Mouse (Mus musculus) ES-Bruce4 (cell line): Measurements from ENCODE around the gene Map2k3. TPM values are rescaled to one million over a fixed set of nuclear protein-coding genes. Genes with fewer than 3 reads are reported as not detected.

Experiments used
- H3K27ac ChIP-seq: 2 replicates; pipeline ENCODE4 v1.5.1; 2012; ENCODE audit warnings: low read length, inconsistent platforms; ENCODE audit not compliant: insufficient read depth
- H3K27me3 ChIP-seq: 2 replicates; pipeline ENCODE4 v1.6.1; 2012; ENCODE audit warnings: mild to moderate bottlenecking, low read length, inconsistent platforms; ENCODE audit not compliant: control insufficient read depth, poor library complexity, insufficient read depth, severe bottlenecking
- H3K36me3 ChIP-seq: 2 replicates; pipeline ENCODE4 v1.6.1; 2012; ENCODE audit warnings: inconsistent platforms, mild to moderate bottlenecking, low read length, moderate library complexity; ENCODE audit not compliant: control insufficient read depth, poor library complexity, insufficient read depth, severe bottlenecking
- H3K4me1 ChIP-seq: one replicate; pipeline ENCODE4 v1.8.1; 2011; ENCODE audit warnings: low read length; ENCODE audit not compliant: control insufficient read depth, insufficient read depth
- H3K4me3 ChIP-seq: 2 replicates; pipeline ENCODE4 v1.5.1; 2011; ENCODE audit warnings: low read depth, mild to moderate bottlenecking, low read length
- H3K9ac ChIP-seq: 2 replicates; pipeline ENCODE4 v1.6.1; 2012; ENCODE audit warnings: low read depth, mild to moderate bottlenecking, inconsistent platforms; ENCODE audit not compliant: poor library complexity, severe bottlenecking
- H3K9me3 ChIP-seq: replicated peaks from 2 replicates; pipeline ENCODE4 v1.6.1; 2012; ENCODE audit warnings: mild to moderate bottlenecking, low read length, inconsistent platforms; ENCODE audit not compliant: control insufficient read depth, poor library complexity, insufficient read depth, severe bottlenecking
- CTCF ChIP-seq: IDR thresholded peaks from one replicate; pipeline ENCODE4 v1.8.1; 2011; ENCODE audit warnings: low read depth, low read length
- EP300 ChIP-seq: IDR thresholded peaks from 2 replicates; pipeline ENCODE4 v1.6.1; 2011; ENCODE audit warnings: low read depth, low read length; ENCODE audit not compliant: insufficient read depth
- POLR2A ChIP-seq: IDR thresholded peaks from one replicate; pipeline ENCODE4 v1.8.1; 2011; ENCODE audit warnings: low read length; ENCODE audit not compliant: insufficient read depth
- polyA plus RNA-seq: library from polyadenylated mRNA; stranded (reverse); fragments of >200 nt; gene quantifications from 2 replicates; pipeline ENCODE4 v1.2.4, GENCODE M21; 2011; ENCODE audit warnings: low read depth; ENCODE audit not compliant: missing spikeins, insufficient read depth, insufficient read length

Gene Map2k3
- polyA plus RNA-seq, 1 experiment: 22.5 TPM

GRCm38 (mm10) chr11:60895915-60896314 lies 35.9 kb upstream of the Map2k3 start:
- H3K9ac ChIP-seq: no peak overlapping the region
- TF ChIP-seq CTCF (no peak), EP300 (no peak), POLR2A (no peak)
- no peaks in the 10 kb centered on the region for H3K9me3 ChIP-seq
- no peaks in the 10 kb centered on the region for H3K36me3 ChIP-seq
- H3K27me3 ChIP-seq: no peaks in the 10 kb centered on the region
- no peak overlapping the region for H3K27ac ChIP-seq
- no peaks in the 10 kb centered on the region for H3K4me1 ChIP-seq
- no peak overlapping the region for H3K4me3 ChIP-seq

GRCm38 (mm10) chr11:60902001-60902400 lies 29.8 kb upstream of the Map2k3 start:
- Histone ChIP-seq H3K27me3 (no peaks in the 10 kb centered on the region), H3K9ac (no peak overlapping the region), H3K27ac (no peak overlapping the region), H3K4me3 (no peak overlapping the region), H3K9me3 (no peaks in the 10 kb centered on the region), H3K36me3 (0 out of 2 replicates have a peak, but pooled peaks cover 2% of the 10 kb centered on the region), H3K4me1 (no peaks in the 10 kb centered on the region)
- no peak for TF ChIP-seq CTCF
- TF ChIP-seq EP300: no peak
- TF ChIP-seq POLR2A: no peak

DNA sequence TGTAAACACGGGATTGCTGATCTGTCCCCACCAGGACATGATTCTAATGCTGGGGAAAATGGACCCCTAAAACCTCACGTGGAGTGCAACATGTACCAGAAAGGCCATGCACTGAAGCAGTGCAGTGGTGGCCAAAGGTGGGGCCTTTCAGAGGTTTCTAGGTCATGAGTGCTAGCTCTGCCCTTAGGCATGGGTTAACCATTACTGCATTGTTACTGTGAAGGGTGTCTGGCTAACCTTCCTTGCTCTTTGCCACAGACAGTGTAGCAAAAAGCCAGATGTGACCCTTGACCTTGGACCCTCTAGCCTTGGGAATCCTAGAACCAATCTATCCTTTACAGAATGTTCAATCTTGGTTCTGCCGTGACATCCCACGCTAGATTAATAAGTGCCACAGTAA lies 29.3 kb upstream of the Map2k3 start:
- H3K27me3 ChIP-seq: no peaks in the 10 kb centered on the region
- no peak overlapping the region for H3K27ac ChIP-seq
- no peaks in the 10 kb centered on the region for H3K9me3 ChIP-seq
- no peak overlapping the region for H3K4me3 ChIP-seq
- no peak overlapping the region for H3K9ac ChIP-seq
- TF ChIP-seq EP300: no peak
- TF ChIP-seq CTCF: no peak
- no peak for TF ChIP-seq POLR2A
- no peaks in the 10 kb centered on the region for H3K4me1 ChIP-seq
- H3K36me3 ChIP-seq: 0 out of 2 replicates have a peak, but pooled peaks cover 2% of the 10 kb centered on the region

DNA sequence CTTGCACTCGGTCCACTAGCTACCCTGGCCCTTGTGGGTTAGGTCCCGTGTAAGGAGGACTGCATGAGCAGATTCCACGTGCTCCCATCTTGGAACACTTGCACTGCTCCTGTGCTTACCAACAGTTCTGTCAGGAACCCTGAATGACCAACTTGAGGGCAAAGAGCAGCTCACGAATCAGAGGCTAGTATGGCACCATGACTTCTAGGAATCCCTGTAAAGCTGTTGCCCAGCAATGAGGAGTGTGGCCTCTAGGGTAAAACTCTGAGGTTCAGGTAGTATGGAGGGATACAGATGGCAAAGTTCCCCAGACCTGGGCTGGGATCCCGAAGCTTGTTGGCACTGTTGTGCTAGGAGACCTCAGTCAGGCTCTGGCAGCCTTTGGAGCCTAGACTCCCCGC lies 28.2 kb upstream of the Map2k3 start:
- Histone ChIP-seq H3K4me3 (no peak overlapping the region), H3K4me1 (no peaks in the 10 kb centered on the region), H3K27me3 (no peaks in the 10 kb centered on the region), H3K36me3 (0 out of 2 replicates have a peak, but pooled peaks cover 2% of the 10 kb centered on the region), H3K9ac (no peak overlapping the region), H3K27ac (no peak overlapping the region), H3K9me3 (no peaks in the 10 kb centered on the region)
- TF ChIP-seq EP300 (no peak), CTCF (no peak), POLR2A (no peak)

- Histone ChIP-seq H3K9me3 (no peaks in the 10 kb centered on the region), H3K4me3 (no peak overlapping the region), H3K27ac (no peak overlapping the region), H3K4me1 (no peaks in the 10 kb centered on the region), H3K36me3 (0 out of 2 replicates have a peak, but pooled peaks cover 2% of the 10 kb centered on the region), H3K27me3 (no peaks in the 10 kb centered on the region), H3K9ac (no peak overlapping the region)
- TF ChIP-seq EP300 (no peak), CTCF (no peak), POLR2A (no peak)
These were observed 26.3 kb upstream of the Map2k3 start for GRCm38 (mm10) chr11:60905407-60906120.

GRCm38 (mm10) chr11:60906449-60906848 lies 25.4 kb upstream of the Map2k3 start:
- H3K4me3 ChIP-seq: no peak overlapping the region
- H3K9me3 ChIP-seq: no peaks in the 10 kb centered on the region
- TF ChIP-seq EP300: no peak
- no peak for TF ChIP-seq CTCF
- TF ChIP-seq POLR2A: no peak
- no peak overlapping the region for H3K27ac ChIP-seq
- no peaks in the 10 kb centered on the region for H3K27me3 ChIP-seq
- no peaks in the 10 kb centered on the region for H3K4me1 ChIP-seq
- H3K36me3 ChIP-seq: 0 out of 2 replicates have a peak, but pooled peaks cover 2% of the 10 kb centered on the region
- H3K9ac ChIP-seq: no peak overlapping the region
